Mouse (Mus musculus) midbrain, postnatal 0 days (tissue): Measurements from ENCODE around the gene Cnot2. TPM values are rescaled to one million over a fixed set of nuclear protein-coding genes. Genes with fewer than 3 reads are reported as not detected.

ENCODE experiments used
- ATAC-seq: fragments of 200-750 bp; cut with Nextera tagmentation; 2 replicates; pipeline ENCODE4 v1.8.0; 2017; ENCODE audit warnings: moderate number of reproducible peaks, mild to moderate bottlenecking, moderate TSS enrichment, moderate library complexity; ENCODE audit not compliant: low FRiP score
- DNase-seq: peaks from one replicate; pipeline ENCODE4 v3.0.0-alpha.2; 2015; ENCODE audit warnings: low spot score
- H3K27ac ChIP-seq: fragments of 300-500 bp; sonication (generic); 2 replicates; pipeline ENCODE4 v1.5.1; 2014; ENCODE audit warnings: low read depth, mild to moderate bottlenecking, low read length, mixed read lengths
- H3K27me3 ChIP-seq: fragments of 300-500 bp; sonication (generic); 2 replicates; pipeline ENCODE4 v1.6.1; 2014; ENCODE audit warnings: low read length, control low read depth, mixed read lengths; ENCODE audit not compliant: insufficient read depth
- H3K36me3 ChIP-seq: fragments of 300-500 bp; sonication (generic); 2 replicates; pipeline ENCODE4 v1.6.1; 2014; ENCODE audit warnings: low read length, control low read depth, mixed read lengths; ENCODE audit not compliant: insufficient read depth
- H3K4me1 ChIP-seq: fragments of 300-500 bp; sonication (generic); 2 replicates; pipeline ENCODE4 v1.6.1; 2014; ENCODE audit warnings: mild to moderate bottlenecking, control low read depth, antibody characterized with exemption, low read length, mixed read lengths; ENCODE audit not compliant: insufficient read depth
- H3K4me2 ChIP-seq: fragments of 300-500 bp; sonication (generic); 2 replicates; pipeline ENCODE4 v1.6.1; 2014; ENCODE audit warnings: low read depth, mild to moderate bottlenecking, low read length, mixed read lengths; ENCODE audit not compliant: poor library complexity, severe bottlenecking
- H3K4me3 ChIP-seq: fragments of 300-500 bp; sonication (generic); 2 replicates; pipeline ENCODE4 v1.5.1; 2014; ENCODE audit warnings: low read depth, mild to moderate bottlenecking, low read length, moderate library complexity
- H3K9ac ChIP-seq: fragments of 300-500 bp; sonication (generic); replicated peaks from 2 replicates; pipeline ENCODE4 v1.6.1; 2014; ENCODE audit warnings: mild to moderate bottlenecking, low read length, moderate library complexity, mixed read lengths; ENCODE audit not compliant: poor library complexity, severe bottlenecking
- H3K9me3 ChIP-seq: fragments of 300-500 bp; sonication (generic); 2 replicates; pipeline ENCODE4 v1.6.1; 2016; ENCODE audit warnings: low read length, control low read depth
- CTCF ChIP-seq: IDR thresholded peaks from 2 replicates; pipeline ENCODE4 v1.5.1; 2016; ENCODE audit warnings: antibody characterized with exemption, mild to moderate bottlenecking
- WGBS: fragments of 180-500 bp; shearing (Covaris S2); extraction: QIAGEN DNeasy Blood & Tissue Kit; methylation state at CpG from one replicate; pipeline ENCODE4 v1.1.7; 2014; 5-methylcytosine and 5-hydroxymethylcytosine counted together
- polyA plus RNA-seq: library from polyadenylated mRNA; unstranded; fragments of >200 nt; fragmentation: Nextera tagmentation; extraction: Ambion mirVana; gene quantifications from 2 replicates; pipeline ENCODE4 v1.2.1, GENCODE M21; 2015
- total RNA-seq: library from RNA; depleted of rRNA; stranded (reverse); fragments of >200 nt; gene quantifications from 2 replicates; pipeline ENCODE4 v1.2.3, GENCODE M21; 2014

The Cnot2 gene
- total and polyA plus RNA-seq, 2 experiments from 2014 or later: 65.5 to 80.2 TPM

DNA sequence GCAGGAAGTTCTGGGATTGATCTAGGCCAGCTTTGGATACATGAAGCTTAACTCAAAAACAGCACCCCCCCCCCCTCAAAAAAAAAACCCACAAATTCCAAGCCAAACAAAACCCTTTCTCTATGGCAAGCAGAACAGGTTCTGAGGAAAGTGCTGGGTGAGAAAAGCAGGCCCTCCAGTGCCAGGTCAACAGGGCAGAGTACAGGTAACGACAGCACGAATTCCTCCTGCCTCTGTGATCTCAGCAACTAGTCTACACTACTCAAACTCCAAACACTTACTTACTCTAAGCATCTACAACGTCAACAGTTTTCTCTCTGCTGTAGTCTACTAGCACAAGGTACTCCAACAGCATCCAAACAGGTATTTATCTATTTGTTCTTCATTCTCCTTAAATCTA is 48.8 kb downstream of the Cnot2 start:
- 87% methylated on average over 3 of the region's 3 CpGs for WGBS
- H3K9me3 ChIP-seq: no peaks in the 10 kb centered on the region
- no peak for TF ChIP-seq CTCF

DNA sequence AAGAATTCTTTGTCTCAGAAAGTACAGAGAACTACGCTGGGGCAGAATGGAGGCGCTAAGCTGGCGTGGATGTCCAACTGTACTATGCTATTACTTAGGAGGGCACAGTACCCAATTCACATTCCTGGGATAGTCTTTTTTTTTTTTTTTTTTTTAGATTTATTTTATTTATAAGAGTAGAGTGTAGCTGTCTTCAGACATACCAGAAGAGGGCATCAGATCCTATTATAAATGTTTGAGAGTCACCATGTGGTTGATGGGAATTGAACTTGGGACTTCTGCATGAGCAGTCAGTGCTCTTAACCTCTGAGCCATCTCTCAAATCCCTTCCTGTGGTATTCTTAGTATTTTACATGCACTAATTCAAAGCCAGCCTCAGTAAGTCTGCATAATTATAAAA is 50.2 kb downstream of the Cnot2 start:
- Histone ChIP-seq H3K27ac (no peak overlapping the region), H3K4me1 (no peaks in the 10 kb centered on the region), H3K36me3 (no peaks in the 10 kb centered on the region), H3K27me3 (no peaks in the 10 kb centered on the region), H3K4me2 (no peak overlapping the region), H3K4me3 (no peak overlapping the region), H3K9ac (no peak overlapping the region), H3K9me3 (no peaks in the 10 kb centered on the region)
- no peak for ATAC-seq
- WGBS: 96% methylated on average over 3 of the region's 3 CpGs
- no peak for DNase-seq
- TF ChIP-seq CTCF: no peak; the same call in 1 of the 2 replicates

More for the DNA sequence above, 48.8 kb downstream of the Cnot2 start:
- no peak overlapping the region for H3K27ac ChIP-seq
- DNase-seq: no peak
- no peaks in the 10 kb centered on the region for H3K27me3 ChIP-seq
- no peaks in the 10 kb centered on the region for H3K4me1 ChIP-seq
- no peak overlapping the region for H3K9ac ChIP-seq
- no peaks in the 10 kb centered on the region for H3K36me3 ChIP-seq
- ATAC-seq: no peak
- H3K4me2 ChIP-seq: no peak overlapping the region
- no peak overlapping the region for H3K4me3 ChIP-seq

DNA sequence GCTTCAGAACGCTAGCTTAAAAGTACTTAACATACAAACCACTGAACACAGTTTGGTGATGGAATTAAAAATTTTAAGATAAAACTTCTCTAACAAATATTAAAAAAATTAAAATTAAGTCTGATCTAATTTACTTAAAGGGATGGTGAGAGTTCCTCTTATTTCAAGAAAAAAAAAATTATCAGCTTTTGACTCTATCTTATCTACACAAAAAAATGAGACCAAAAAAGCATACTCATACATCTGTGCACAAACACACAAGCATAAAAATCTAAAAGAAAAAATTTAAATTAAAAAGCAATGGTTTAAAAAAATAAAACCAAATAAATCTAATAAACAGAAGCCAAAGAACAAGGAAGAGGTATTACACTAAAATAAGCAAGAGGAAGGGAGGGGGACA is 61.7 kb downstream of the Cnot2 start:
- DNase-seq: no peak
- Histone ChIP-seq H3K9ac (no peak overlapping the region), H3K27me3 (no peaks in the 10 kb centered on the region), H3K4me3 (no peak overlapping the region), H3K4me1 (no peaks in the 10 kb centered on the region), H3K27ac (no peak overlapping the region), H3K4me2 (no peak overlapping the region), H3K36me3 (no peaks in the 10 kb centered on the region), H3K9me3 (no peaks in the 10 kb centered on the region)
- ATAC-seq: no peak
- no peak for TF ChIP-seq CTCF
- WGBS: 86% methylated on average over 1 of the region's 1 CpGs

DNA sequence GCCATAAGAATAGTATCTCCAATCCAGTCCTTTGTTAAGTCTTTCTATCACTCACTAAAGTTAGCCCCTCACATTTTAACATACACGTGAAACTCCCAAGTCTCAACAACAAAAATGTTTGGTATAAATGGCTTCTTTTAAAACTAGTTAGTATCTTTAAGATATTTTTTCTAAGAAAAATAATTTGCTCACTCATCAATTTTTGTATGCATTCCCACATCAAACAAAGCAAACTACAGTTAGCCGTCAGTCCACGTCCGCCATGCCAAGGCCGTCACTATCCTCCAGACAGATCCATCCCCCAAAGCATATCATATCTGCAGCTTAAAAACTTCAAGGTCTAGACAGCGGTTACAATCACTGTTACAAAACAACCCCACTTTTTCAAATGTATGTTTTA is 65.7 kb downstream of the Cnot2 start:
- 86% methylated on average over 6 of the region's 6 CpGs for whole genome bisulfite sequencing
- TF ChIP-seq CTCF: no peak
- H3K4me1 ChIP-seq: no peaks in the 10 kb centered on the region
- no peaks in the 10 kb centered on the region for H3K36me3 ChIP-seq
- DNase-seq (no peak), ATAC-seq (no peak)
- no peak overlapping the region for H3K4me2 ChIP-seq
- no peak overlapping the region for H3K27ac ChIP-seq
- no peak overlapping the region for H3K4me3 ChIP-seq
- H3K9ac ChIP-seq: no peak overlapping the region
- H3K27me3 ChIP-seq: no peaks in the 10 kb centered on the region
- H3K9me3 ChIP-seq: no peaks in the 10 kb centered on the region

DNA sequence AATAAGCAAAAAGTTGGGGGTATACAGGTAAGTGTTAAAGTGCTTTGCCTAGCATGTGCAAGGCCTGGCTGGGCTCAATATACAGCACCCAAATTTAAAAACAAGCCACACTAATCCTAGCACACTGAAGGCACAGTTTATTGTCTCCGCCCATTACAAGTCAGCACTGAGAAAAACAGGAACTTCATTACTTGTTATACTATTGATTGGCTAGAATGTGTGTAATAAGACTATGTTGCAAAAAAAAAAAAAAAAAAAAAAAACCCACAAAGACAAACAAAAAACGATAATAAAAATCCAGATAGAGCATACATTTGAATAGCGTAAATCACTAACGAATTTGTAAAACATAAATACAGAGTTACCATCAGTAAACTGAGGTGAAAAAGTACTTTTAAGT is 66.2 kb downstream of the Cnot2 start:
- WGBS: 97% methylated on average over 4 of the region's 4 CpGs
- TF ChIP-seq CTCF: no peak
- H3K4me2 ChIP-seq: no peak overlapping the region
- no peak overlapping the region for H3K27ac ChIP-seq
- H3K27me3 ChIP-seq: no peaks in the 10 kb centered on the region
- no peaks in the 10 kb centered on the region for H3K36me3 ChIP-seq
- no peak overlapping the region for H3K9ac ChIP-seq
- no peak overlapping the region for H3K4me3 ChIP-seq
- no peak for DNase-seq
- H3K4me1 ChIP-seq: no peaks in the 10 kb centered on the region
- no peaks in the 10 kb centered on the region for H3K9me3 ChIP-seq
- no peak for ATAC-seq

DNA sequence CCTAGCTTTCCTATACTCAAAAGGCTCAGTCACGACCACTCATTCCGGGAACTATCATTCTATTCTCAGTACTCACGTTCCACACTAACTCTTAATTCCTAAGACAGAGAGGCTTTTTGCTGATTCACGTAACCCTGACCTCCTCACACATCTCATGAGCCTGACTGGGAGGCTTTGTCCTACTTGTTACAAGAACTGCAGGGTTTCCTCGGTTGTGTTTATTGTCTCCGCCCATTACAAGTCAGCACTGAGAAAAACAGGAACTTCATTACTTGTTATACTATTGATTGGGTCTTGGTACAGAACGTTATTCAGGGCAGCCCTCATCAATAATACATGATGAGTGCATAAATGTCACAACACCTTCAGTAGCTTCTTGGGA is 68.1 kb downstream of the Cnot2 start:
- 58% methylated on average over 7 of the region's 7 CpGs for WGBS
- DNase-seq: no peak
- Histone ChIP-seq H3K27me3 (no peaks in the 10 kb centered on the region), H3K9ac (no peak overlapping the region), H3K27ac (no peak overlapping the region), H3K4me1 (no peaks in the 10 kb centered on the region), H3K4me3 (no peak overlapping the region), H3K4me2 (no peak overlapping the region), H3K9me3 (no peaks in the 10 kb centered on the region), H3K36me3 (no peaks in the 10 kb centered on the region)
- no peak for ATAC-seq
- TF ChIP-seq CTCF: no peak
